Mouse (Mus musculus) liver, embryonic 13.5 days (tissue): Measurements from ENCODE around the gene Smarcc2. TPM values are rescaled to one million over a fixed set of nuclear protein-coding genes. Genes with fewer than 3 reads are reported as not detected.

Source experiments
- ATAC-seq: fragments of 200-750 bp; cut with Nextera tagmentation; 2 replicates; pipeline ENCODE4 v1.8.0; 2017; ENCODE audit warnings: low read depth, mild to moderate bottlenecking, moderate number of reproducible peaks, moderate library complexity
- DNase-seq: peaks from one replicate; pipeline ENCODE4 v3.0.0; 2022
- H3K27ac ChIP-seq: fragments of 300-500 bp; sonication (generic); 2 replicates; pipeline ENCODE4 v1.5.1; 2015; ENCODE audit warnings: moderate library complexity, mild to moderate bottlenecking, inconsistent platforms
- H3K27me3 ChIP-seq: fragments of 300-500 bp; sonication (generic); 2 replicates; pipeline ENCODE4 v1.6.1; 2015; ENCODE audit warnings: mild to moderate bottlenecking, inconsistent platforms
- H3K36me3 ChIP-seq: fragments of 300-500 bp; sonication (generic); 2 replicates; pipeline ENCODE4 v1.6.1; 2015; ENCODE audit warnings: mild to moderate bottlenecking, inconsistent platforms
- H3K4me1 ChIP-seq: fragments of 300-500 bp; sonication (generic); replicated peaks from 2 replicates; pipeline ENCODE4 v1.6.1; 2015; ENCODE audit warnings: inconsistent platforms
- H3K4me2 ChIP-seq: fragments of 300-500 bp; sonication (generic); 2 replicates; pipeline ENCODE4 v1.6.1; 2015; ENCODE audit warnings: inconsistent platforms, mild to moderate bottlenecking, moderate library complexity
- H3K4me3 ChIP-seq: fragments of 300-500 bp; sonication (generic); replicated peaks from 2 replicates; pipeline ENCODE4 v1.5.1; 2015; ENCODE audit warnings: mild to moderate bottlenecking, inconsistent platforms
- H3K9ac ChIP-seq: fragments of 300-500 bp; sonication (generic); 2 replicates; pipeline ENCODE4 v1.6.1; 2015; ENCODE audit warnings: mild to moderate bottlenecking, inconsistent platforms
- H3K9me3 ChIP-seq: fragments of 300-500 bp; sonication (generic); replicated peaks from 2 replicates; pipeline ENCODE4 v1.6.1; 2016; ENCODE audit warnings: inconsistent platforms
- WGBS: fragments of 180-500 bp; shearing (Covaris S2); methylation state at CpG from one replicate; pipeline ENCODE4 v1.1.7; 2015; ENCODE audit not compliant: insufficient replicate concordance; 5-methylcytosine and 5-hydroxymethylcytosine counted together
- polyA plus RNA-seq: library from polyadenylated mRNA; unstranded; fragments of >200 nt; fragmentation: Nextera tagmentation; extraction: Ambion mirVana; gene quantifications from 2 replicates; pipeline ENCODE4 v1.2.1, GENCODE M21; 2015

The Smarcc2 gene
- 18.5 and 30.1 TPM in 2 replicates for polyA plus RNA-seq

DNA sequence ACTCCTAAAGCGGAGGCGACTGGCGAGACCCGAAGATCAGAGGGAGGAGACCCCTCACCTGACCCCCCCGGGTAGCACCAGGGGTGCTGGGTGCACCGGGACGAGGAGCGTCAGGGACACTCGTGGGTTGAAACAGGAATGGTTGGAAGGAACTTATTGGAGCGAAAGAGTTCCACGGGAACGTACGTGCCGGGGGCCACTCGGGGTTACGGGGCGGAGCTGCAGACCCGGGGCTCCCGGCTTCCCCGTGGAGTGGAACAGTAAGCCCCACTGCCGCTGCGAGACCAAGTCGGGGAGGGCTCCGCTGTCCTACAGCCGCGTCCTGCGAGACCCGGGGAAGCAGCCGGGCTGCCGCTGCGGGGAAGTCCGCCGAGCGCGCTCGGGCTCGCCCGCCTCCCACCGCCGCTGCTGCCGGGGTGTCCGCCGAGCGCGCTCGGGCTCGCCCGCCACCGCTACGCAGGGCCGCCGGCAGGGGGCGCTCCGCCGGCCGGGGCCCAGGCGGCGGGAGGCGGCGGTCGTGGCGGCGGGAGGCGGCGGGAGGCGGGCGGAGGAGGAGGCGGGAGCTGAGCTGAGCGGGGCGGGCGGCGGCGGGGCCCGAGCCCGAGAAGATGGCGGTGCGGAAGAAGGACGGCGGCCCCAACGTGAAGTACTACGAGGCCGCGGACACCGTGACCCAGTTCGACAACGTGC lies at the start of gene Smarcc2:
Gene Smarcc2, plus strand, starts transcription at position 530 of the 690 bp plus-strand sequence.
- DNase-seq (peak; percentile 78), ATAC-seq (peak; percentile 84)
- Histone ChIP-seq H3K4me1 (peaks cover 46% of the 10 kb centered on the region), H3K9ac (peak within 1 kb of the TSS; percentile 97), H3K27ac (peak within 1 kb of the TSS; percentile 95), H3K9me3 (no peaks in the 10 kb centered on the region), H3K36me3 (peaks cover 31% of the 10 kb centered on the region), H3K27me3 (no peaks in the 10 kb centered on the region), H3K4me2 (peak within 1 kb of the TSS; percentile 92), H3K4me3 (peak within 1 kb of the TSS; percentile 96)
- WGBS: under 1% methylated on average over 74 of the region's 86 CpGs

DNA sequence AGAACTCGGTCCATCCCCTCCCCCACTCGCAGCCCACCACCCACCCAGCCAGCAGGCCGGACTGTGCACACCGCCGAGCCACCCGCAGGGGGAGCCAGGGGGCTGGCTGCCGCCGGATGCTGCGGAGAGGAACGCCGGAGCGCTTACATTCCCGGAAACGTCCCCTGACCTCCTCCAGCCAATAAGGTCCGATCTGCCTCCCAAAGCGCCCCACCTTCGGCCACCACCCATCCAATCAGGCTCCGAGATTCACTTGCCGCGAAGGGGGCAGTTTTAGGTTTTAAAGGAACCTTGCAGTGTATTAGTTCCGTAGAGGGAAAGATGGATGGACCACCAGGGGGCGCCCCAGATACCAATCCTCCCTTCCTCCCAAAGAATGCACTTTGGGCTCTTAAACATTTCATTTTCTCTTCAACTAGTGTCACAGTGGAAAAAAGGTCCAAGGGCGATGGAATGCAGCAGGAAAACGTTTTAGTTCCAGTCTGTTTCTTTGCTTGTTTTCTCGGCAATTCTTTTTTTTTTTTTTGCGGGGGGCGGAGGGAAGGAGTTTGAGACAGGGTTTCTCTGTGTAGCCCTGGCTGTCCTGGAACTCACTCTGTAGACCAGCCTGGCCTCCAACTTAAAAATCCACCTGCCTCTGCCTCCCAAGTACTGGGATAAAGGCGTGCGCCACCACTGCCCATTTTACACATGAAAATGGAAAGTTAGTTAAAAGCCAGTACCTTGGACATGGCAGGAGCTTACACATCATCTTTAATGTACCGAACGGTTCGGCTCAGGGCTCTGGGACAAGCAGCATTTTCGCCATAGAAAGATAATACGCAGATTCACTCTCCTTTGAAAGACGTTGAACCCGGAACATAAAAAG lies 49.1 kb upstream of the Smarcc2 start:
- Histone ChIP-seq H3K9me3 (no peaks in the 10 kb centered on the region), H3K27me3 (no peaks in the 10 kb centered on the region), H3K4me1 (peaks cover 57% of the 10 kb centered on the region), H3K9ac (peak overlapping the region; percentile 88), H3K4me3 (peak overlapping the region; percentile 84), H3K4me2 (peak overlapping the region; percentile 87), H3K27ac (peak overlapping the region; percentile 81), H3K36me3 (peaks cover 26% of the 10 kb centered on the region)
- DNase-seq: peak; percentile 98
- 4% methylated on average over 36 of the region's 36 CpGs for WGBS
- ATAC-seq: peak; percentile 86

GRCm38 (mm10) chr10:128410560-128410845 lies 48.5 kb upstream of the Smarcc2 start:
- Histone ChIP-seq H3K4me3 (peak overlapping the region; percentile 84), H3K9ac (peak overlapping the region; percentile 88), H3K4me1 (peaks cover 60% of the 10 kb centered on the region), H3K9me3 (no peaks in the 10 kb centered on the region), H3K36me3 (peaks cover 31% of the 10 kb centered on the region), H3K27ac (peak overlapping the region; percentile 80), H3K27me3 (no peaks in the 10 kb centered on the region), H3K4me2 (peak overlapping the region; percentile 87)
- DNase-seq (no peak), ATAC-seq (no peak)
- 27% methylated on average over 4 of the region's 4 CpGs for WGBS

DNA sequence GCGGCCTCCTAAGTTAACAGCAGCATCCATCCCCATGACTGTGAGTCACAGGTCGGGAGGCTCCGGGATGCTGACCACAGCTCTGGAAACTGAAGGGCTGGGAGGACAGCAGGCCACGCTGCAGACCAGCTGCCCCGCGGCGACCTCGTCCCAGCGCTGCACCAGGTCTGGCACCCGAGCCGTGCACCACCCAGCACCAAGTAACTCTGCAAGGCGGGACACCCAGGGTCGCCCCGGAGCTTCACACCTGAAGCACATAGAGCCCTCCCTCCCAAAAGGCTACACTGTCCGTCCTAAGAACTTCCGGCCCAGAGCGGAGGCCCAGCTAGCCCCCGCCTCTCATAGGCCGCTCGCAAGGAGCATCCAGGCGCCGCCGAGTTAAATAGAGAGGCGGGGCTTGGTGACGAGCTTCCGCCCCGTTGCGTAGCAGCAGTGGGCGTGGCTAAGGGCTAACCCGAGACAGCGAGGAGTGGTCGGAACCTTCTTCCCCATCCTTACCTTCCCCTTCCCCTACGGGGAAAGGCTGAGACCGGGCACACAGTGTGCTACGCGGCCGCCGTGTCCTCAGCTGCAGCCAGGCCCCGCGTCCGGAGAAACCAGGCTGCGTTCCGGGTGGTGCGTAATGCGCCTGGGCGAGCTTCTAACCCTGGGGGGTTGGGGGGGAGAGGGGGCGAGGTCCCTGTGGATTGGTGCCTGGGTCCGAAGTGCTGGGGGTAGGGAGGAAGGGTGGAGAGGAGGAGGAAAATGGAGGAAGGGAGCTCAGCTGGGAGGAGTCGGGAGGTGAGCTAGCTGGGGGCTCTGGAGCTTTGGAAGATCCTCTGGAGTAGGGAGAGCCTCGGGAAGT lies 47.6 kb upstream of the Smarcc2 start, which contains the start of the genes Nabp2 and Rnf41:
Gene Nabp2, minus strand, starts transcription at position 282 of the 844 bp plus-strand sequence.
Gene Rnf41, plus strand, starts transcription at position 447 of the 844 bp plus-strand sequence.
- H3K9ac ChIP-seq: peak within 1 kb of the TSS; percentile 88
- H3K4me2 ChIP-seq: peak within 1 kb of the TSS; percentile 87
- ATAC-seq (peak; percentile 83), DNase-seq (peak; percentile 94)
- H3K36me3 ChIP-seq: peaks cover 28% of the 10 kb centered on the region
- H3K27ac ChIP-seq: peak within 1 kb of the TSS; percentile 80
- no peaks in the 10 kb centered on the region for H3K9me3 ChIP-seq
- under 1% methylated on average over 50 of the region's 50 CpGs for WGBS
- H3K4me3 ChIP-seq: peak within 1 kb of the TSS; percentile 84
- no peaks in the 10 kb centered on the region for H3K27me3 ChIP-seq
- peaks cover 65% of the 10 kb centered on the region for H3K4me1 ChIP-seq

- Histone ChIP-seq H3K9ac (peak overlapping the region; percentile 88), H3K27ac (peak overlapping the region; percentile 80), H3K9me3 (no peaks in the 10 kb centered on the region), H3K4me3 (peak overlapping the region; percentile 84), H3K4me1 (peaks cover 65% of the 10 kb centered on the region), H3K36me3 (peaks cover 30% of the 10 kb centered on the region), H3K4me2 (peak overlapping the region; percentile 87), H3K27me3 (no peaks in the 10 kb centered on the region)
- WGBS: under 1% methylated on average over 14 of the region's 14 CpGs
- DNase-seq: no peak
- ATAC-seq: no peak
These were observed 47.0 kb upstream of the Smarcc2 start for GRCm38 (mm10) chr10:128412055-128412381.

DNA sequence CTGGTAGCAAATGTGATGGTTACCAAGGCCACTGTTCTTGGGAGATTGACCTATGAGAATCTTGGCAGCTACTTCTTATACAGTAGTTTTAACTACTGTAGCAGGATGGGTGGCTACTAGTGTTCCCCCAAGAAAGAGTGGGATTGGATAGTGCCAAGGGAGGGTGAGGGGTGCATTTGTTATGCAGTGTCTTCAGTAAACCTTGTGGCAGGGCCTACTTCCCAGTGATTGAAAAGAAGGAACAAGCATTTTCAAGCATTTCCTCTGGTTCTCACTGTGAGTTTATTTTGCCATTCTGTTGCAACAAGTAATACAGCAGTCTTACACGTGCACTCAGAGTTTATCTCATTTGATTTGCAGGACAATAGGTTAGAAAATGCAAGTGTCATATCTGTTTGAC lies 46.5 kb upstream of the Smarcc2 start:
- H3K4me3 ChIP-seq: peak overlapping the region; percentile 84
- WGBS: 8% methylated on average over 1 of the region's 1 CpGs
- H3K27ac ChIP-seq: peak overlapping the region; percentile 80
- peak overlapping the region; percentile 87 for H3K4me2 ChIP-seq
- H3K9ac ChIP-seq: peak overlapping the region; percentile 88
- peaks cover 36% of the 10 kb centered on the region for H3K36me3 ChIP-seq
- no peak for DNase-seq
- H3K4me1 ChIP-seq: peaks cover 65% of the 10 kb centered on the region
- no peaks in the 10 kb centered on the region for H3K27me3 ChIP-seq
- no peak for ATAC-seq
- H3K9me3 ChIP-seq: no peaks in the 10 kb centered on the region

GRCm38 (mm10) chr10:128413076-128413475 lies 46.0 kb upstream of the Smarcc2 start:
- Histone ChIP-seq H3K9me3 (no peaks in the 10 kb centered on the region), H3K4me2 (peak overlapping the region; percentile 87), H3K9ac (peak overlapping the region; percentile 88; the same call in 1 of the 2 replicates), H3K36me3 (peaks cover 35% of the 10 kb centered on the region), H3K4me3 (peak overlapping the region; percentile 84; the same call in 1 of the 2 replicates), H3K4me1 (peaks cover 61% of the 10 kb centered on the region), H3K27me3 (no peaks in the 10 kb centered on the region), H3K27ac (no peak overlapping the region)
- DNase-seq (no peak), ATAC-seq (no peak)
- 54% methylated on average over 1 of the region's 1 CpGs for WGBS

GRCm38 (mm10) chr10:128414848-128415247 lies 44.2 kb upstream of the Smarcc2 start:
- H3K4me1 ChIP-seq: peaks cover 49% of the 10 kb centered on the region
- WGBS: 78% methylated on average over 5 of the region's 5 CpGs
- H3K4me2 ChIP-seq: no peak overlapping the region
- H3K4me3 ChIP-seq: no peak overlapping the region
- no peak for ATAC-seq
- DNase-seq: no peak
- H3K27me3 ChIP-seq: no peaks in the 10 kb centered on the region
- no peaks in the 10 kb centered on the region for H3K9me3 ChIP-seq
- H3K36me3 ChIP-seq: peaks cover 47% of the 10 kb centered on the region
- H3K27ac ChIP-seq: no peak overlapping the region
- no peak overlapping the region for H3K9ac ChIP-seq

DNA sequence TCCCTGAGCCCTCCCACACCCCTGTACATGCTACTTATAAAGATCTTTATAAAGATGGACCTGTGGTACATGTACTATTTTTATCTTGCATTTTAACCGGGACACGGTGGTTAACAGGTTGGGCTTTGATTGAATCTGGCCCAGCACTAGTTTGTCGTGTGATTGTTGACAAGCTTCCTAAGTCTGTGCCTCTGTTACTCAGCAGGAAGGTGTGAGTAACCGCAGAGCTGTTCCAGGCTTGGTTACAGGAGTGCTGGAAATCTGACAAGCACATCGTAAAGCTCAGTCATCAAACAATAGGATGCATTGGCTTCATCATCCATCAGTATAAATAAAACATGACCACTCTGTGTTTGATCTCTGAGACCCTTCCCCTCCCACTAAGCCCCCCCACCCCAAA lies 36.6 kb upstream of the Smarcc2 start:
- 56% methylated on average over 5 of the region's 5 CpGs for WGBS
- no peaks in the 10 kb centered on the region for H3K9me3 ChIP-seq
- no peak overlapping the region for H3K4me2 ChIP-seq
- DNase-seq: no peak
- no peak overlapping the region for H3K27ac ChIP-seq
- ATAC-seq: no peak
- peaks cover 7% of the 10 kb centered on the region for H3K4me1 ChIP-seq
- H3K9ac ChIP-seq: no peak overlapping the region
- no peaks in the 10 kb centered on the region for H3K27me3 ChIP-seq
- H3K36me3 ChIP-seq: peaks cover 54% of the 10 kb centered on the region
- no peak overlapping the region for H3K4me3 ChIP-seq

DNA sequence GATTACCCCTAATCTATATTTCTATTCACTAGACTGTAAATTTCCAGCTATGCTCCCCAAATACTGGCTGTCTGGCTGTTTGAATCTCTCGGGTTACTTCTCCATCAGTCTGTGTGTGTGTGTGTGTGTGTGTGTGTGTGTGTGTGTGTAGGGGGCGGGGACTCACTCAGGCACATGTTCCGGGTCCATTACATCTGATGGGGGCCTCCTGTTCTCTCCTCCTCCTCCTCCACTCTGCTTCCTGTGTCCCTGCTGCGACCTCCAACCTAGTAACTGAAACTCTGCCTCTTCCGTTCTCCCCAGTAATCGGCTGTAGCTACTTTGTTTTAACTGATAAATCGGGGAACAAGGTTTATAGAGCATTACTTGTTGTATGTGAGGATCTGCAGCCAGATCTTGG lies 34.4 kb upstream of the Smarcc2 start:
- no peak for DNase-seq
- Histone ChIP-seq H3K4me2 (no peak overlapping the region), H3K36me3 (peaks cover 48% of the 10 kb centered on the region), H3K27ac (no peak overlapping the region), H3K9me3 (no peaks in the 10 kb centered on the region), H3K4me1 (peaks cover 7% of the 10 kb centered on the region), H3K9ac (no peak overlapping the region), H3K4me3 (no peak overlapping the region), H3K27me3 (no peaks in the 10 kb centered on the region)
- WGBS: 27% methylated on average over 7 of the region's 7 CpGs
- no peak for ATAC-seq

DNA sequence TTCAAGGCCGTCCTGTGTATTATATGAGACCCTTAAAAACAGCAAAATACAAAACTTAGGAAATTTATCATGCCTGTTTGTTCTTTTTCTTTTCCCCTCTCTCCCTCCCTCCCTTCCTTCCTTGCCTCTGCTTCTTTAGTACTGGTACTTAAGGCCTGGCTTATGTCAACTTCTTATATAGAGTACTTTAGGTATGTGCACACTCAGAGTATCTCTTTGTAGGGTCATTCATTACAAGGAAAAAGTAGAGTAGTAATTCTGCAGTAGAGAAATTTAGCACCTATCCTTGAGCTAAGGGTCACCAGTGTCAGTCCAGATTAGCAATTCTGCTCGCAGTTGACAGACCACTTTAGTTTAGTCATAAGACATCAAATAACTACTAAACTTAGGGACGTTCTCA lies 33.8 kb upstream of the Smarcc2 start:
- H3K27ac ChIP-seq: no peak overlapping the region
- no peak overlapping the region for H3K4me3 ChIP-seq
- peaks cover 47% of the 10 kb centered on the region for H3K36me3 ChIP-seq
- 68% methylated on average over 3 of the region's 3 CpGs for WGBS
- no peaks in the 10 kb centered on the region for H3K9me3 ChIP-seq
- no peaks in the 10 kb centered on the region for H3K27me3 ChIP-seq
- H3K4me2 ChIP-seq: no peak overlapping the region
- no peak overlapping the region for H3K9ac ChIP-seq
- DNase-seq (no peak), ATAC-seq (no peak)
- H3K4me1 ChIP-seq: peaks cover 7% of the 10 kb centered on the region
